In genomic region chr3:124755693-124756435, GRCm38 (mm10) we compare ENCODE assay signal across 22 mouse cellular contexts.
A peak's percentile ranks its signal among the peaks of the same experiment; 100 is the strongest.
DNase-seq lines count a peak whose midpoint lies in the region; ATAC-seq and TF ChIP-seq lines count a peak whose summit lies in the region.
"Had no signal": no experiment of that assay in that cellular context is flagged by ENCODE, and none has a peak within 500 bp of the region (broad histone marks: within the 10 kb centered on the region; RNA-seq: fewer than 3 reads in every experiment).

No protein-coding gene starts in this region.

- peak; percentile 41 for DNase-seq in forebrain, embryonic 14.5 days (ENCODE audit: low spot score)
- peak; percentile 12 for DNase-seq in brain, adult 2 months (ENCODE audit: low read depth, low spot score)
- DNase-seq in brain, embryonic 14.5 days (ENCODE audit: low read depth): peak; percentile 29
- DNase-seq in lung, adult 18-20 months: no peak
- DNase-seq in embryo, embryonic 9.5 days (ENCODE audit: extremely low spot score): no peak
- no peak for DNase-seq in frontal cortex, postnatal 10 days (ENCODE audit: low spot score in 2 of 2)
- DNase-seq: adrenal gland, adult 2 months; adrenal gland, postnatal 10 days; adrenal gland, postnatal 25 days; cerebellum, adult 11 months; cerebellum, adult 18-20 months; cerebellum, adult 8-10 months; cerebellum, adult 9-11 months; cerebellum, postnatal 14 days; cerebellum, postnatal 36 days; embryo, embryonic 11 days; gastrocnemius, adult 2 months; gastrocnemius, postnatal 10 days had no signal

- WGBS in forebrain, embryonic 14.5 days: 79% methylated on average over 2 of the region's 2 CpGs
- WGBS in forebrain, embryonic 12.5 days: 88% methylated on average over 2 of the region's 2 CpGs
- 74% methylated on average over 2 of the region's 2 CpGs for WGBS in forebrain, embryonic 16.5 days

- no peak overlapping the region for H3K9ac ChIP-seq in forebrain, embryonic 14.5 days (ENCODE audit: low read length)
- no peak overlapping the region for H3K9ac ChIP-seq in forebrain, embryonic 12.5 days
- no peak overlapping the region for H3K9ac ChIP-seq in forebrain, embryonic 16.5 days (replicated peaks; ENCODE audit: low read depth, low read length)
- H3K9ac ChIP-seq: embryonic facial prominence, embryonic 12.5 days had no signal

- no peak overlapping the region for H3K27ac ChIP-seq in forebrain, embryonic 14.5 days (ENCODE audit: low read depth, low read length)
- H3K27ac ChIP-seq in forebrain, embryonic 12.5 days: no peak overlapping the region
- no peak overlapping the region for H3K27ac ChIP-seq in forebrain, embryonic 16.5 days (ENCODE audit: low read length)
- H3K27ac ChIP-seq: embryonic facial prominence, embryonic 10.5 days; embryonic facial prominence, embryonic 12.5 days; gastrocnemius, adult 2 months had no signal

- no peaks in the 10 kb centered on the region for H3K4me1 ChIP-seq in forebrain, embryonic 14.5 days (ENCODE audit: control insufficient read depth, insufficient read depth, low read length)
- H3K4me1 ChIP-seq in forebrain, embryonic 12.5 days: no peaks in the 10 kb centered on the region
- no peaks in the 10 kb centered on the region for H3K4me1 ChIP-seq in forebrain, embryonic 16.5 days (replicated peaks; ENCODE audit: control insufficient read depth, insufficient read depth, low read length)
- H3K4me1 ChIP-seq: embryonic facial prominence, embryonic 10.5 days; embryonic facial prominence, embryonic 12.5 days had no signal

- no peak for TF ChIP-seq POLR2A in brain, embryonic 14.5 days (IDR thresholded peaks at IDR 0.05; ENCODE audit: borderline replicate concordance, extremely low read depth, insufficient read depth, insufficient read length, poor library complexity, severe bottlenecking)

- no peaks in the 10 kb centered on the region for H3K36me3 ChIP-seq in forebrain, embryonic 14.5 days (ENCODE audit: control insufficient read depth, insufficient read depth, low read length)
- H3K36me3 ChIP-seq in forebrain, embryonic 12.5 days (replicated peaks): no peaks in the 10 kb centered on the region
- no peaks in the 10 kb centered on the region for H3K36me3 ChIP-seq in forebrain, embryonic 16.5 days (ENCODE audit: control insufficient read depth, insufficient read depth)
- H3K36me3 ChIP-seq: embryonic facial prominence, embryonic 10.5 days; embryonic facial prominence, embryonic 12.5 days had no signal

- no peak overlapping the region for H3K4me2 ChIP-seq in forebrain, embryonic 14.5 days (ENCODE audit: low read length)
- no peak overlapping the region for H3K4me2 ChIP-seq in forebrain, embryonic 12.5 days
- no peak overlapping the region for H3K4me2 ChIP-seq in forebrain, embryonic 16.5 days (ENCODE audit: low read length)
- H3K4me2 ChIP-seq: embryonic facial prominence, embryonic 12.5 days had no signal

- no peak for TF ChIP-seq CTCF in brain, embryonic 14.5 days (IDR thresholded peaks at IDR 0.05; ENCODE audit: borderline replicate concordance, extremely low read depth, insufficient read depth, insufficient read length)

- H3K27me3 ChIP-seq in forebrain, embryonic 14.5 days (replicated peaks; ENCODE audit: control insufficient read depth, insufficient read depth, low read length): no peaks in the 10 kb centered on the region
- H3K27me3 ChIP-seq in forebrain, embryonic 12.5 days: no peaks in the 10 kb centered on the region
- H3K27me3 ChIP-seq in forebrain, embryonic 16.5 days (replicated peaks; ENCODE audit: control insufficient read depth, insufficient read depth, low read length): no peaks in the 10 kb centered on the region
- H3K27me3 ChIP-seq: embryonic facial prominence, embryonic 12.5 days had no signal

- ATAC-seq in forebrain, embryonic 14.5 days: no peak; the same call in 1 of the 2 replicates
- ATAC-seq in forebrain, embryonic 12.5 days (ENCODE audit: low FRiP score): no peak
- ATAC-seq in forebrain, embryonic 16.5 days: peak; percentile 82

- no peaks in the 10 kb centered on the region for H3K9me3 ChIP-seq in forebrain, embryonic 14.5 days (replicated peaks; ENCODE audit: control insufficient read depth, low read length)
- H3K9me3 ChIP-seq in forebrain, embryonic 12.5 days: no peaks in the 10 kb centered on the region
- H3K9me3 ChIP-seq in forebrain, embryonic 16.5 days (ENCODE audit: control insufficient read depth, low read length): no peaks in the 10 kb centered on the region
- H3K9me3 ChIP-seq: embryonic facial prominence, embryonic 10.5 days; embryonic facial prominence, embryonic 12.5 days had no signal

- H3K4me3 ChIP-seq in forebrain, embryonic 14.5 days (ENCODE audit: low read depth, low read length): no peak overlapping the region
- H3K4me3 ChIP-seq in forebrain, embryonic 12.5 days (replicated peaks): no peak overlapping the region
- no peak overlapping the region for H3K4me3 ChIP-seq in forebrain, embryonic 16.5 days (replicated peaks; ENCODE audit: low read length)
- H3K4me3 ChIP-seq: embryonic facial prominence, embryonic 10.5 days; embryonic facial prominence, embryonic 12.5 days; gastrocnemius, adult 2 months had no signal

Comparison
In these comparisons a context has a peak if more than half of its experiments do, and no peak if none do; other contexts are left out.
1. DNase-seq: peak in forebrain, embryonic 14.5 days (single experiment), brain, adult 2 months (single experiment) and brain, embryonic 14.5 days (single experiment); none in lung, adult 18-20 months (0 of 2), embryo, embryonic 9.5 days (single experiment) and frontal cortex, postnatal 10 days (0 of 2).